Mouse (Mus musculus): ENCODE results near the gene Gtpbp3. TPM values are rescaled to one million over a fixed set of nuclear protein-coding genes. Genes with fewer than 3 reads are reported as not detected.
A peak's percentile ranks its signal among the peaks of the same experiment; 100 is the strongest.

The Gtpbp3 gene
- total and polyA plus RNA-seq, 3 experiments: 49.4 to 50.1 TPM; not detected in 1

- H3K27ac ChIP-seq (ENCODE audit: control insufficient read depth, low read depth, low read length): no peak overlapping the region
- H3K4me3 ChIP-seq (ENCODE audit: control insufficient read depth in 1 of 2, insufficient read depth in 1 of 2, low read depth in 2 of 2, low read length in 2 of 2): no peak overlapping the region
- H3K36me3 ChIP-seq (ENCODE audit: control insufficient read depth in 1 of 2, insufficient read depth in 2 of 2, low read length in 2 of 2): peaks cover 0 to 7% of the 10 kb centered on the region in 2 experiments; a peak in 1 of 4 replicates
- H3K27me3 ChIP-seq (ENCODE audit: control insufficient read depth in 1 of 2, insufficient read depth in 2 of 2, low read length in 2 of 2): no peaks in the 10 kb centered on the region
- no peak for TF ChIP-seq ELF1 (IDR thresholded peaks at IDR 0.05; ENCODE audit: low read depth, low read length)
- TF ChIP-seq ZKSCAN1 (IDR thresholded peaks at IDR 0.05; ENCODE audit: low read depth, low read length): no peak
- no peaks in the 10 kb centered on the region for H3K9me3 ChIP-seq (replicated peaks; ENCODE audit: insufficient read depth, low read length)
- peaks cover 7% of the 10 kb centered on the region; the same call in 1 of the 2 replicates for H3K79me2 ChIP-seq (ENCODE audit: control insufficient read depth, insufficient read depth, low read length, poor library complexity)
- no peak overlapping the region for H3K9ac ChIP-seq (ENCODE audit: control insufficient read depth, low read depth, low read length, poor library complexity, severe bottlenecking)
- DNase-seq (ENCODE audit: low read depth, low spot score): no peak
- peaks cover 0 to 10% of the 10 kb centered on the region in 2 experiments; a peak in 2 of 4 replicates for H3K4me1 ChIP-seq (ENCODE audit: control insufficient read depth in 1 of 2, insufficient read depth in 2 of 2, low read length in 2 of 2)
These were observed 26.6 kb upstream of the Gtpbp3 start for GRCm38 (mm10) chr8:71461152-71461840.

- Histone ChIP-seq H3K36me3 (ENCODE audit: control insufficient read depth in 1 of 2, insufficient read depth in 2 of 2, low read length in 2 of 2) (peaks cover 0 to 7% of the 10 kb centered on the region in 2 experiments; a peak in 1 of 4 replicates), H3K27me3 (ENCODE audit: control insufficient read depth in 1 of 2, insufficient read depth in 2 of 2, low read length in 2 of 2) (no peaks in the 10 kb centered on the region), H3K9ac (ENCODE audit: control insufficient read depth, low read depth, low read length, poor library complexity, severe bottlenecking) (no peak overlapping the region), H3K79me2 (ENCODE audit: control insufficient read depth, insufficient read depth, low read length, poor library complexity) (peaks cover 7% of the 10 kb centered on the region; the same call in 1 of the 2 replicates), H3K4me1 (ENCODE audit: control insufficient read depth in 1 of 2, insufficient read depth in 2 of 2, low read length in 2 of 2) (peaks cover 0 to 10% of the 10 kb centered on the region in 2 experiments; a peak in 2 of 4 replicates), H3K4me3 (ENCODE audit: control insufficient read depth in 1 of 2, insufficient read depth in 1 of 2, low read depth in 2 of 2, low read length in 2 of 2) (no peak overlapping the region), H3K27ac (ENCODE audit: control insufficient read depth, low read depth, low read length) (no peak overlapping the region), H3K9me3 (replicated peaks; ENCODE audit: insufficient read depth, low read length) (no peaks in the 10 kb centered on the region)
- no peak for DNase-seq (ENCODE audit: low read depth, low spot score)
- no peak for TF ChIP-seq KAT2A (conservative IDR thresholded peaks at IDR 0.05; ENCODE audit: low read depth, low read length)
- TF ChIP-seq JUND (IDR thresholded peaks at IDR 0.05; ENCODE audit: low read depth, low read length): no peak
- TF ChIP-seq MEF2A (IDR thresholded peaks at IDR 0.05; ENCODE audit: extremely low read depth, insufficient replicate concordance, low read depth, low read length, poor library complexity, severe bottlenecking): no peak
- TF ChIP-seq TAL1 (IDR thresholded peaks at IDR 0.05; ENCODE audit: low read length): no peak
- TF ChIP-seq ETS1 (IDR thresholded peaks at IDR 0.05; ENCODE audit: low read depth, low read length): no peak
- no peak for TF ChIP-seq NELFE (IDR thresholded peaks at IDR 0.05; ENCODE audit: low read depth, low read length)
- no peak for TF ChIP-seq SIN3A (IDR thresholded peaks at IDR 0.05; ENCODE audit: low read length)
- TF ChIP-seq CHD2 (IDR thresholded peaks at IDR 0.05; ENCODE audit: low read length): no peak
- no peak for TF ChIP-seq HCFC1 (IDR thresholded peaks at IDR 0.05; ENCODE audit: low read depth, low read length)
- TF ChIP-seq POLR2AphosphoS2 (IDR thresholded peaks at IDR 0.05; ENCODE audit: low read length): no peak
- TF ChIP-seq E2F4 (IDR thresholded peaks at IDR 0.05; ENCODE audit: borderline replicate concordance, low read depth, low read length): no peak
These were observed 25.7 kb upstream of the Gtpbp3 start for GRCm38 (mm10) chr8:71462191-71462590.

GRCm38 (mm10) chr8:71462786-71463185 lies 25.1 kb upstream of the Gtpbp3 start:
- DNase-seq (ENCODE audit: low read depth, low spot score): no peak
- no peaks in the 10 kb centered on the region for H3K9me3 ChIP-seq (replicated peaks; ENCODE audit: insufficient read depth, low read length)
- peaks cover 0 to 10% of the 10 kb centered on the region in 2 experiments; a peak in 2 of 4 replicates for H3K4me1 ChIP-seq (ENCODE audit: control insufficient read depth in 1 of 2, insufficient read depth in 2 of 2, low read length in 2 of 2)
- H3K27ac ChIP-seq (ENCODE audit: control insufficient read depth, low read depth, low read length): no peak overlapping the region
- no peak for TF ChIP-seq MXI1 (IDR thresholded peaks at IDR 0.05; ENCODE audit: low read depth, low read length)
- TF ChIP-seq GABPA (IDR thresholded peaks at IDR 0.05; ENCODE audit: low read depth, low read length): no peak
- TF ChIP-seq BHLHE40 (IDR thresholded peaks at IDR 0.05; ENCODE audit: borderline replicate concordance, low read depth, low read length): no peak
- no peak for TF ChIP-seq JUND (IDR thresholded peaks at IDR 0.05; ENCODE audit: low read depth, low read length)
- TF ChIP-seq MYB (IDR thresholded peaks at IDR 0.05; ENCODE audit: low read depth, low read length): no peak
- no peak for TF ChIP-seq GATA1 (IDR thresholded peaks at IDR 0.05; ENCODE audit: low read depth, low read length)
- no peak for TF ChIP-seq MAZ (IDR thresholded peaks at IDR 0.05; ENCODE audit: low read depth, low read length)
- TF ChIP-seq E2F4 (IDR thresholded peaks at IDR 0.05; ENCODE audit: borderline replicate concordance, low read depth, low read length): no peak
- no peak for TF ChIP-seq HCFC1 (IDR thresholded peaks at IDR 0.05; ENCODE audit: low read depth, low read length)
- no peak for TF ChIP-seq RCOR1 (IDR thresholded peaks at IDR 0.05; ENCODE audit: low read depth, low read length)
- TF ChIP-seq RAD21 (IDR thresholded peaks at IDR 0.05; ENCODE audit: low read depth, low read length): no peak
- no peak for TF ChIP-seq CHD2 (IDR thresholded peaks at IDR 0.05; ENCODE audit: low read length)
- no peak for TF ChIP-seq TCF12 (IDR thresholded peaks at IDR 0.05; ENCODE audit: low read depth, low read length)
- peak overlapping the region; percentile 89 to 95 for H3K4me3 ChIP-seq (ENCODE audit: control insufficient read depth in 1 of 2, insufficient read depth in 1 of 2, low read depth in 2 of 2, low read length in 2 of 2)
- peaks cover 0 to 7% of the 10 kb centered on the region in 2 experiments; a peak in 1 of 4 replicates for H3K36me3 ChIP-seq (ENCODE audit: control insufficient read depth in 1 of 2, insufficient read depth in 2 of 2, low read length in 2 of 2)
- no peaks in the 10 kb centered on the region for H3K27me3 ChIP-seq (ENCODE audit: control insufficient read depth in 1 of 2, insufficient read depth in 2 of 2, low read length in 2 of 2)
- H3K9ac ChIP-seq (ENCODE audit: control insufficient read depth, low read depth, low read length, poor library complexity, severe bottlenecking): peak overlapping the region; percentile 82
- H3K79me2 ChIP-seq (ENCODE audit: control insufficient read depth, insufficient read depth, low read length, poor library complexity): peaks cover 7% of the 10 kb centered on the region; the same call in 1 of the 2 replicates

All from MEL (cell line).